Mouse (Mus musculus) heart, embryonic 11.5 days (tissue): ENCODE measurements around the gene Rasgef1a. TPM values are rescaled to one million over a fixed set of nuclear protein-coding genes. Genes with fewer than 3 reads are reported as not detected.

Experiments used
- ATAC-seq: fragments of 200-750 bp; cut with Nextera tagmentation; replicated peaks from 2 replicates; pipeline ENCODE4 v1.8.0; 2017; ENCODE audit warnings: moderate library complexity; ENCODE audit not compliant: insufficient number of reproducible peaks, low FRiP score, low TSS enrichment
- H3K27ac ChIP-seq: fragments of 300-500 bp; sonication (generic); 2 replicates; pipeline ENCODE4 v1.5.1; 2014; ENCODE audit warnings: mild to moderate bottlenecking, low read depth, low read length
- H3K27me3 ChIP-seq: fragments of 300-500 bp; sonication (generic); 2 replicates; pipeline ENCODE4 v1.6.1; 2014; ENCODE audit warnings: mild to moderate bottlenecking, low read length, mixed read lengths; ENCODE audit not compliant: control insufficient read depth, insufficient read depth
- H3K36me3 ChIP-seq: fragments of 300-500 bp; sonication (generic); 2 replicates; pipeline ENCODE4 v1.6.1; 2014; ENCODE audit warnings: mild to moderate bottlenecking, low read length, moderate library complexity, mixed read lengths; ENCODE audit not compliant: control insufficient read depth, insufficient read depth
- H3K4me1 ChIP-seq: fragments of 300-500 bp; sonication (generic); 2 replicates; pipeline ENCODE4 v1.6.1; 2014; ENCODE audit warnings: low read length; ENCODE audit not compliant: control insufficient read depth, insufficient read depth
- H3K4me2 ChIP-seq: fragments of 300-500 bp; sonication (generic); 2 replicates; pipeline ENCODE4 v1.6.1; 2014; ENCODE audit warnings: mild to moderate bottlenecking, moderate library complexity
- H3K4me3 ChIP-seq: fragments of 300-500 bp; sonication (generic); 2 replicates; pipeline ENCODE4 v1.5.1; 2014; ENCODE audit warnings: low read depth, low read length
- H3K9ac ChIP-seq: fragments of 300-500 bp; sonication (generic); 2 replicates; pipeline ENCODE4 v1.6.1; 2014; ENCODE audit warnings: mild to moderate bottlenecking, low read depth, low read length, moderate library complexity
- H3K9me3 ChIP-seq: fragments of 300-500 bp; sonication (generic); replicated peaks from 2 replicates; pipeline ENCODE4 v1.6.1; 2016; ENCODE audit warnings: low read length; ENCODE audit not compliant: control insufficient read depth
- WGBS: fragments of 180-500 bp; shearing (Covaris S2); extraction: QIAGEN DNeasy Blood & Tissue Kit; methylation state at CpG from one replicate; pipeline ENCODE4 v1.1.7; 2014; ENCODE audit not compliant: insufficient replicate concordance; 5-methylcytosine and 5-hydroxymethylcytosine counted together
- polyA plus RNA-seq: library from polyadenylated mRNA; unstranded; fragments of >200 nt; fragmentation: Nextera tagmentation; extraction: Ambion mirVana; gene quantifications from 2 replicates; pipeline ENCODE4 v1.2.1, GENCODE M21; 2014

Rasgef1a gene
- polyA plus RNA-seq, 1 experiment from 2014 or later: 0.49 TPM

DNA sequence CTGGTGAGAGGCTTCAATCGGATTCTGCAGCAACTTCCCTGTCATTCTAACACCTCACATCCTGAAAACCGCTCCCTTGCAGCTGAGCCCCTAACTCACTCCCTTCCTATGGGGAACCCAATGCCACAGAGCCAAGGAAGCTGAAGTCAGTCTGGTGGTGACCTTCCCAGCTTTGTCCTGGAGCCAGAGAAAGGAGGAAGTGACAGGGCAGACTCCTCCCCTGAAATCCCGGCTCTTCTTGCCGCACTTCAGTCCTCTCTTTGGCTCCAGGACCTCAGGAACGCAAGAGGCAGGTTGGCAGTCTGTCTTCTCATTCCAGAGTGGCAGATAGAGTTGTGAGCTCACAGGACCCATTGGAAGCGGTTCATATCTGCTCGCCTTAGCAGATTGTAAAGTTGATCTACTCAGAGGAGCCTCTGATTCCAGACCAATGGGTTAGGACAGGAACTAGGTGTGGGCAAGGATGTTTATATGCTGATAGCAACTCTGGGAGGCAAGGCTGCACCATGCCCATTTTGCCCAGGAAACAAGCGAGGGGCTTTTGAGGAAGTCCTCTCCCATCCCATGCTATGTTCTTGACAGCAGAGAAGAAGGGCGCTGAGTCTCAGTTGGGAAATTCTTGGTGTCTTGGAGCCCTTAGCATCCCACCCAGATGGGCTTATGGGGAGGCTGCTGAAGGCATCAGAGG is 25.0 kb downstream of the Rasgef1a start:
- Histone ChIP-seq H3K36me3 (no peaks in the 10 kb centered on the region), H3K9ac (no peak overlapping the region), H3K27ac (no peak overlapping the region), H3K4me3 (no peak overlapping the region), H3K27me3 (no peaks in the 10 kb centered on the region), H3K9me3 (no peaks in the 10 kb centered on the region), H3K4me2 (no peak overlapping the region), H3K4me1 (no peaks in the 10 kb centered on the region; the same call in 1 of the 2 replicates)
- 62% methylated on average over 9 of the region's 9 CpGs for WGBS
- ATAC-seq: no peak

- Histone ChIP-seq H3K36me3 (no peaks in the 10 kb centered on the region), H3K4me1 (no peaks in the 10 kb centered on the region; the same call in 1 of the 2 replicates), H3K27ac (no peak overlapping the region), H3K4me2 (no peak overlapping the region), H3K9ac (no peak overlapping the region), H3K9me3 (no peaks in the 10 kb centered on the region), H3K27me3 (no peaks in the 10 kb centered on the region), H3K4me3 (no peak overlapping the region)
- ATAC-seq: no peak
- 74% methylated on average over 5 of the region's 5 CpGs for WGBS
These were observed 25.6 kb downstream of the Rasgef1a start for GRCm38 (mm10) chr6:118036866-118037265.

DNA sequence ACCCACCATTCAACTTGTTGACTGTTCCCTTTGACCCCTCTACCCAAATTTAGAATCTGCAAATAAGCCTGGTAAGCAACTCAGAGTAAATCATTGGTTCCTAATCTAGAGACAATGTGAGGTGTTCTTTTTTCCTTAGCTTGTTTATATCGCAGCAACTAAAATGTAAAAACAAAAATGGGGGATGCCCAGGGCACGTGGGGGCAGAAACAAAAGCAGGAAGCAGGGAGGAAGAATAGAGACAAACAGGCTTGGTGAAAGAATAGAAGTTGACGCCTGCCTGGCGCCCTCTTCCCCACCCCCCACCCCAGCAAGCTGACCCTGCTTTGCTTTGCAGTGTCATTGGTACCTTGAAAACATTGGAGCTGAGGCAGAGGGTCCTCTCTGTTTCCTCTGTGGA is 33.9 kb downstream of the Rasgef1a start:
- no peak overlapping the region for H3K4me3 ChIP-seq
- no peak for ATAC-seq
- peaks cover 7% of the 10 kb centered on the region; the same call in 1 of the 2 replicates for H3K4me1 ChIP-seq
- no peaks in the 10 kb centered on the region for H3K27me3 ChIP-seq
- H3K36me3 ChIP-seq: no peaks in the 10 kb centered on the region
- H3K9ac ChIP-seq: no peak overlapping the region
- 40% methylated on average over 4 of the region's 4 CpGs for WGBS
- no peaks in the 10 kb centered on the region for H3K9me3 ChIP-seq
- no peak overlapping the region for H3K4me2 ChIP-seq
- H3K27ac ChIP-seq: no peak overlapping the region

GRCm38 (mm10) chr6:118045892-118046291 is 34.7 kb downstream of the Rasgef1a start:
- H3K27ac ChIP-seq: no peak overlapping the region
- no peaks in the 10 kb centered on the region for H3K9me3 ChIP-seq
- no peak overlapping the region for H3K9ac ChIP-seq
- H3K4me3 ChIP-seq: no peak overlapping the region
- ATAC-seq: no peak
- no peaks in the 10 kb centered on the region for H3K36me3 ChIP-seq
- H3K4me2 ChIP-seq: no peak overlapping the region
- no peaks in the 10 kb centered on the region for H3K27me3 ChIP-seq
- 37% methylated on average over 7 of the region's 7 CpGs for WGBS
- peaks cover 8% of the 10 kb centered on the region for H3K4me1 ChIP-seq

DNA sequence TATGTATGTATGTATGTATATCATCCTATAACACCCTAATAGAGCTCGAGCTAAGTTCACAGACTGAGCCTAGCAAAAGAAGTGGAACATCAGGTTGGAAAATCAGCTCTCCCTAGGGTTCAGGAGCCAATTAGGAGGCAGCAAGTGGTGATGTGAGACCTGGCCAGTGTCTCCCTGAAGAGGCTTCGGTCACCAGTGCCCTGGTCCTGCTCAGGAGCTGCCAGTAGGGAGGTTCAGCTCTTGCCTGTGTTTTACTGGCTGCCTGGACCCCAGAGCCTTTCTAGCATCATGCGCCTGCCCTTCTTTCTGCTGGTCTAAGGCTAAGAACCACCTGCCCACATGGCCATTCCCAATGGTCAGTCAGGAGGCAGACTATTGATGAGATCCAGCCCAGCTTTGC is 35.3 kb downstream of the Rasgef1a start:
- no peak overlapping the region for H3K9ac ChIP-seq
- no peak overlapping the region for H3K4me2 ChIP-seq
- H3K9me3 ChIP-seq: no peaks in the 10 kb centered on the region
- H3K4me1 ChIP-seq: peaks cover 14% of the 10 kb centered on the region
- no peaks in the 10 kb centered on the region for H3K36me3 ChIP-seq
- WGBS: 74% methylated on average over 3 of the region's 3 CpGs
- H3K27ac ChIP-seq: no peak overlapping the region
- no peaks in the 10 kb centered on the region for H3K27me3 ChIP-seq
- ATAC-seq: no peak
- H3K4me3 ChIP-seq: no peak overlapping the region

DNA sequence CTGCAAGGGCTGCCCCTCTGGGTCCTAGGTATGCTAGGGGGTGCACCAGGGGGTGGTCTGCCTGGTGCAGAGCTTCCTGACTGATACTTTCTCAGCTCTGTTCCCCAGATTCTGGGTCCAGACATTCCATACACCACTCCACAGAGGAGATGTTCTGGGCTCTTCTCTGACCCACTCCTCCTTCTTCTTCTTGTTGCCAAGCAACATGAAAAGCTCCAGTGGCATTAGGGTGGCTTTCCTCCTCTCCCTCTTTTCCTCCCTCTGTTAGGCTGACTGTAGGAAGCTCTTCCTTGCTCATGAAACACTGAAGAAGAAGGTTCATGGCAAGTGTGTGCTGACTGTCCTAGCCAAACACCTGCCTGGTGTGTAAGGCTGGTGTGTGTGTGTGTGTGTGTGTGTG is 35.7 kb downstream of the Rasgef1a start:
- Histone ChIP-seq H3K9ac (no peak overlapping the region), H3K9me3 (no peaks in the 10 kb centered on the region), H3K4me3 (no peak overlapping the region), H3K4me2 (no peak overlapping the region), H3K4me1 (peaks cover 18% of the 10 kb centered on the region), H3K27ac (no peak overlapping the region), H3K36me3 (no peaks in the 10 kb centered on the region), H3K27me3 (no peaks in the 10 kb centered on the region)
- ATAC-seq: no peak

DNA sequence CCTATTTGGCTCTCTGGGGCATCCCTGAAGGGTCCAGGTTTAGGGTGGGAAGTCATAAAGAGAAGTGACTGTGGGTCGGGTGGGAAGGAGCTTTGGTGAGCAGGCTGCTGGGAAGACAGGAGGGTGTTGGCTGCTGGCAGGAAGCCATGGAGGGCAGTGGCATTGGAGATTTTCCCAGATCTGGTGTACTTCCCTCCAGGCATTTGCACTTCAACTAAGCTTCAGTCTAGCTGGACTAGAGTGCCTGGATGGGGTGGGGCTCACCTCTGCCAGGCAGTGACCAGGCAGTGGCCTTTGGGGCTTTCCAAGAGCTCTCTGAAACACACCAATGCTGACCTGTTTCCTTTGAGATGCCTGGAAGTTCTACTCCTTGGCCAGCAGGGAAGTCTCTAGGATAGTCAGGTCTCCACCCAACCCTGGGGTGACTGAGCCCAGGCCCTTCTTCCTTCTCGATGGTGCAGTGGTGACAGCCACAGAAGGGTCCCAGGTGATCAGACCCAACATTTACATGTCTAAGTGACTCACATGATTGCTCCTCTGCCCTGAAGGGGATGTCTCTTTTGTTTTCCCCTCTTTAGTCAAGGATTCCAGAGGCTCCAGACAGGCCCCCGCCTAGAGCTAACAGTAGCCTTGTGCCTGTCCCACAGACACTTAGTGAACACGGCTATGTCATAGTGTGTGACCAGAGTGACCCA is 36.7 kb downstream of the Rasgef1a start:
- H3K4me3 ChIP-seq: no peak overlapping the region
- H3K9me3 ChIP-seq: no peaks in the 10 kb centered on the region
- H3K27me3 ChIP-seq: no peaks in the 10 kb centered on the region
- no peak overlapping the region for H3K27ac ChIP-seq
- H3K9ac ChIP-seq: no peak overlapping the region
- H3K4me1 ChIP-seq: peaks cover 20% of the 10 kb centered on the region
- no peak overlapping the region for H3K4me2 ChIP-seq
- ATAC-seq: no peak
- WGBS: 71% methylated on average over 4 of the region's 4 CpGs
- H3K36me3 ChIP-seq: no peaks in the 10 kb centered on the region

- no peak overlapping the region for H3K9ac ChIP-seq
- WGBS: 82% methylated on average over 6 of the region's 6 CpGs
- no peak for ATAC-seq
These were observed 38.5 kb downstream of the Rasgef1a start for GRCm38 (mm10) chr6:118049776-118050175.

DNA sequence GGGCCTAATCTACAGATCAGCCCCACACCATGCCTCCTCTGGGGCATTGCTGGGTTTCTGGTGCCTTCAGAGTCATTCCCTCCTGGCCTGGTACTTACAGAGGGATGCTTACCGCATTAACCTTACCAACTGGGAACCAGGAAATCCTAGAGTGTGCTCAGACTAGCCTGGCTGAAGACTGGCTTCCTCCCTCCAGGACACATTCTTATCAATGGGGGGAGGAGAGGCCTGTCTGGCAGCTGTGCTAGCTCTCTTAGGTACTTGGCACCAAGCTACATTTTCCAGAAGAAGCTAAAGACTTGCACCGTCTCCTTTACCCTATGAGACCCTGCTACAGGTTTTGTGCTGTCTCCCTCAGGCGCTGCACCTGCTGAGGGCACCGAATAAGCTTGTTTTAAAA is 40.2 kb downstream of the Rasgef1a start:
- no peak overlapping the region for H3K4me3 ChIP-seq
- H3K9ac ChIP-seq: no peak overlapping the region
- H3K4me2 ChIP-seq: no peak overlapping the region; the same call in 1 of the 2 replicates
- H3K27ac ChIP-seq: no peak overlapping the region
- no peak for ATAC-seq
- peaks cover 13% of the 10 kb centered on the region for H3K4me1 ChIP-seq
- H3K36me3 ChIP-seq: no peaks in the 10 kb centered on the region
- no peaks in the 10 kb centered on the region for H3K9me3 ChIP-seq
- H3K27me3 ChIP-seq: no peaks in the 10 kb centered on the region
- WGBS: 44% methylated on average over 4 of the region's 4 CpGs

More at GRCm38 (mm10) chr6:118049776-118050175, 38.5 kb downstream of the Rasgef1a start:
- Histone ChIP-seq H3K4me2 (no peak overlapping the region), H3K4me3 (no peak overlapping the region), H3K4me1 (peaks cover 20% of the 10 kb centered on the region), H3K27ac (no peak overlapping the region), H3K27me3 (no peaks in the 10 kb centered on the region), H3K9me3 (no peaks in the 10 kb centered on the region), H3K36me3 (no peaks in the 10 kb centered on the region)
